Mouse (Mus musculus): ENCODE measurements at regions not wholly inside any gene's neighbourhood (a gene's known extent, or its start where the extent isn't known, plus 50 kb on each side); places are given as distances from the start of the nearest gene placed in this dataset.
A peak's percentile ranks its signal among the peaks of the same experiment; 100 is the strongest.

GRCm38 (mm10) chr10:70781036-70781435, 125.3 kb upstream of the Phyhipl start:
- ATAC-seq (ENCODE audit: insufficient read depth) (no peak), DNase-seq (no peak)
- WGBS = 90% methylated on average over 3 of the region's 3 CpGs
- Histone ChIP-seq H3K36me3 (ENCODE audit: insufficient read depth) (no peaks in the 10 kb centered on the region), H3K27me3 (ENCODE audit: insufficient read depth, low read length) (no peaks in the 10 kb centered on the region), H3K4me1 (ENCODE audit: insufficient read depth) (no peaks in the 10 kb centered on the region), H3K4me3 (ENCODE audit: low read depth, low read length) (no peak overlapping the region), H3K9me3 (ENCODE audit: low read depth, low read length) (no peaks in the 10 kb centered on the region), H3K4me2 (no peak overlapping the region), H3K9ac (no peak overlapping the region), H3K27ac (ENCODE audit: low read depth) (no peak overlapping the region)
- TF ChIP-seq CTCF (IDR thresholded peaks at IDR 0.05; ENCODE audit: low read depth) = no peak

GRCm38 (mm10) chr10:70778596-70778995, 122.8 kb upstream of the Phyhipl start:
- no peaks in the 10 kb centered on the region for H3K27me3 ChIP-seq (ENCODE audit: insufficient read depth, low read length)
- no peaks in the 10 kb centered on the region for H3K36me3 ChIP-seq (ENCODE audit: insufficient read depth)
- no peak for TF ChIP-seq CTCF (IDR thresholded peaks at IDR 0.05; ENCODE audit: low read depth)
- no peak overlapping the region for H3K4me2 ChIP-seq
- H3K4me3 ChIP-seq (ENCODE audit: low read depth, low read length) = no peak overlapping the region
- no peak overlapping the region for H3K27ac ChIP-seq (ENCODE audit: low read depth)
- no peak for ATAC-seq (ENCODE audit: insufficient read depth)
- H3K9me3 ChIP-seq (ENCODE audit: low read depth, low read length) = no peaks in the 10 kb centered on the region
- 91% methylated on average over 11 of the region's 11 CpGs for WGBS
- DNase-seq = no peak
- no peaks in the 10 kb centered on the region for H3K4me1 ChIP-seq (ENCODE audit: insufficient read depth)
- H3K9ac ChIP-seq = no peak overlapping the region

- H3K9ac ChIP-seq = no peak overlapping the region
- 74% methylated on average over 2 of the region's 2 CpGs for WGBS
- no peaks in the 10 kb centered on the region for H3K36me3 ChIP-seq (ENCODE audit: insufficient read depth)
- no peak overlapping the region for H3K4me2 ChIP-seq
- TF ChIP-seq CTCF (IDR thresholded peaks at IDR 0.05; ENCODE audit: low read depth) = no peak
- no peak overlapping the region for H3K27ac ChIP-seq (ENCODE audit: low read depth)
- no peaks in the 10 kb centered on the region for H3K27me3 ChIP-seq (ENCODE audit: insufficient read depth, low read length)
- no peak overlapping the region for H3K4me3 ChIP-seq (ENCODE audit: low read depth, low read length)
- DNase-seq = no peak
- no peak for ATAC-seq (ENCODE audit: insufficient read depth)
- no peaks in the 10 kb centered on the region for H3K9me3 ChIP-seq (ENCODE audit: low read depth, low read length)
- H3K4me1 ChIP-seq (ENCODE audit: insufficient read depth) = no peaks in the 10 kb centered on the region
Observed at GRCm38 (mm10) chr10:70774571-70774970, 118.8 kb upstream of the Phyhipl start.

- Histone ChIP-seq H3K36me3 (ENCODE audit: insufficient read depth) (no peaks in the 10 kb centered on the region), H3K9ac (no peak overlapping the region), H3K4me3 (ENCODE audit: low read depth, low read length) (no peak overlapping the region), H3K4me2 (no peak overlapping the region), H3K27ac (ENCODE audit: low read depth) (no peak overlapping the region), H3K4me1 (ENCODE audit: insufficient read depth) (no peaks in the 10 kb centered on the region), H3K27me3 (ENCODE audit: insufficient read depth, low read length) (no peaks in the 10 kb centered on the region), H3K9me3 (ENCODE audit: low read depth, low read length) (no peaks in the 10 kb centered on the region)
- DNase-seq (no peak), ATAC-seq (ENCODE audit: insufficient read depth) (no peak)
- no peak for TF ChIP-seq CTCF (IDR thresholded peaks at IDR 0.05; ENCODE audit: low read depth)
- WGBS = 66% methylated on average over 4 of the region's 4 CpGs
Observed at GRCm38 (mm10) chr10:70774159-70774558, 118.4 kb upstream of the Phyhipl start.

- DNase-seq = no peak
- no peaks in the 10 kb centered on the region for H3K9me3 ChIP-seq (ENCODE audit: low read depth, low read length)
- no peaks in the 10 kb centered on the region for H3K27me3 ChIP-seq (ENCODE audit: insufficient read depth, low read length)
- WGBS = 82% methylated on average over 7 of the region's 7 CpGs
- no peak overlapping the region for H3K4me2 ChIP-seq
- no peak overlapping the region for H3K9ac ChIP-seq
- H3K4me1 ChIP-seq (ENCODE audit: insufficient read depth) = no peaks in the 10 kb centered on the region
- H3K36me3 ChIP-seq (ENCODE audit: insufficient read depth) = no peaks in the 10 kb centered on the region
- no peak for ATAC-seq (ENCODE audit: insufficient read depth)
- no peak overlapping the region for H3K27ac ChIP-seq (ENCODE audit: low read depth)
- H3K4me3 ChIP-seq (ENCODE audit: low read depth, low read length) = no peak overlapping the region
- no peak for TF ChIP-seq CTCF (IDR thresholded peaks at IDR 0.05; ENCODE audit: low read depth)
Observed at GRCm38 (mm10) chr10:70767461-70767860, 111.7 kb upstream of the Phyhipl start.

DNA sequence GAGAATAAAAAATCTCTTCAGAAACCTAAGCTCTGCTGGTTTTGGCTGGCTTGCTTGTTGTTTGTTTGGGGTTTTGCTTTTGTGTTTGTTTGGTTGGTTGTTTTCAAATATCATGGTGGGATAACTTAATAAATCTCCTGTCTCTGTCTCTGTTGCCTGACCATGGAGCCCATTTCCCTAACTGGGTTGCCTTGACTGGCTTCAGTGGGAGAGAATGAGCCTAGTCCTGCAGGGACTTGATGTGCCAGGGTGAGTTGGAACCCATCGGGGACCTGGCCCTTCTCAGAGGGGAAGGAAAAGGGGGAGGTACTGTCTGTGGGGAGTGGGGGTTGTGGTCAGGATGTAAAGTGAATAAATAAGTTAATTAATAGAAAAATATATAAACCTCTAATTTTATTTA, 111.1 kb upstream of the Phyhipl start:
- H3K27me3 ChIP-seq (ENCODE audit: insufficient read depth, low read length) = no peaks in the 10 kb centered on the region
- H3K36me3 ChIP-seq (ENCODE audit: insufficient read depth) = no peaks in the 10 kb centered on the region
- no peak overlapping the region for H3K4me3 ChIP-seq (ENCODE audit: low read depth, low read length)
- no peaks in the 10 kb centered on the region for H3K4me1 ChIP-seq (ENCODE audit: insufficient read depth)
- H3K9ac ChIP-seq = no peak overlapping the region
- DNase-seq = no peak
- no peak overlapping the region for H3K4me2 ChIP-seq
- ATAC-seq (ENCODE audit: insufficient read depth) = no peak
- 56% methylated on average over 1 of the region's 1 CpGs for WGBS
- H3K27ac ChIP-seq (ENCODE audit: low read depth) = no peak overlapping the region
- no peaks in the 10 kb centered on the region for H3K9me3 ChIP-seq (ENCODE audit: low read depth, low read length)
- no peak for TF ChIP-seq CTCF (IDR thresholded peaks at IDR 0.05; ENCODE audit: low read depth)

DNA sequence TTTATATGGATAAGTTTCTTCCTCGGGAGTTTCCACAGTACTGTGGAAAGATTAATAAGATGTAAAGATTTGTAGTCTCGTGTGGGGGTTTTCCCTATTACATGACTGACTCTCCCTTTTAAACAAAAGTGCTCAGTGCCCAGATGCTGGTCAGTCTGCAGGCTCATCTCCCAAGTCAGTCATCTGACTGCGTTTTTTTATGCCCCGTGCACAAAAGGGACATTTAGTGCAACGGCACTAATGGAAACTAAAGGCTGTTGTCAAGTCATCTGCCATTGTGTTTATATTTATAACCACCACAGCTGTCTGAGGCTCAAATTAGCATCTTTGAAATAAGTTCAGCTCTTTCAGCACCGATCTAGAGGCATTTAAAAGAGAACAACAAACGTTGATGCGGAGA, 110.7 kb upstream of the Phyhipl start:
- ATAC-seq (ENCODE audit: insufficient read depth) = no peak
- no peaks in the 10 kb centered on the region for H3K27me3 ChIP-seq (ENCODE audit: insufficient read depth, low read length)
- H3K4me2 ChIP-seq = no peak overlapping the region
- 58% methylated on average over 8 of the region's 8 CpGs for WGBS
- H3K27ac ChIP-seq (ENCODE audit: low read depth) = no peak overlapping the region
- TF ChIP-seq CTCF (IDR thresholded peaks at IDR 0.05; ENCODE audit: low read depth) = no peak
- no peaks in the 10 kb centered on the region for H3K4me1 ChIP-seq (ENCODE audit: insufficient read depth)
- no peaks in the 10 kb centered on the region for H3K36me3 ChIP-seq (ENCODE audit: insufficient read depth)
- DNase-seq = no peak
- H3K9ac ChIP-seq = no peak overlapping the region
- no peaks in the 10 kb centered on the region for H3K9me3 ChIP-seq (ENCODE audit: low read depth, low read length)
- H3K4me3 ChIP-seq (ENCODE audit: low read depth, low read length) = no peak overlapping the region

DNA sequence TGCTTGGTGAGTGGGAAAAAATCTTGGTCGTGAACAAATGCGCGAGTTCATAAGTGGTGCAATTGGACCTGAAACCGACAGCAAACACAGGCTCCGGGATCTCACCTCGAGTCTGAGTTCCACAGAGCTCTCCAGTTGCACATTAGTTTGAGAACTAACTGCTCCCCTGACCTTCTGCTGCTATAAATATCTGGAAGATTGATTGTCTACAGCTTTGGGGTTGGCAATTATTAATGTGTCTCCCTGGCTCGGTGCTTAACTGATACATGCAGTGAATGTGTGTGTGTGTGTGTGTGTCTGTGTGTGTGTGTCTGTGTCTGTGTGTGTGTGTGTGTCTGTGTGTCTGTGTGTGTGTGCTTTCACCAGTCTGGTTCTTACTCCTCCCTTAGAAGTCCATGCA, 107.4 kb upstream of the Phyhipl start:
- Histone ChIP-seq H3K27me3 (ENCODE audit: insufficient read depth, low read length) (no peaks in the 10 kb centered on the region), H3K27ac (ENCODE audit: low read depth) (peak overlapping the region; percentile 49), H3K9ac (no peak overlapping the region), H3K36me3 (ENCODE audit: insufficient read depth) (no peaks in the 10 kb centered on the region), H3K4me2 (no peak overlapping the region), H3K9me3 (ENCODE audit: low read depth, low read length) (no peaks in the 10 kb centered on the region), H3K4me1 (ENCODE audit: insufficient read depth) (no peaks in the 10 kb centered on the region), H3K4me3 (ENCODE audit: low read depth, low read length) (no peak overlapping the region)
- DNase-seq = no peak
- no peak for ATAC-seq (ENCODE audit: insufficient read depth)
- WGBS = 13% methylated on average over 7 of the region's 7 CpGs
- no peak for TF ChIP-seq CTCF (IDR thresholded peaks at IDR 0.05; ENCODE audit: low read depth)
